Mouse (Mus musculus) ES-E14 (cell line): ENCODE results near the gene Ctnna3.

Experiments
- MAFK ChIP-seq: IDR thresholded peaks from 2 replicates; pipeline ENCODE4 v1.6.1; 2014; ENCODE audit warnings: mild to moderate bottlenecking, low read depth, low read length, inconsistent platforms; ENCODE audit not compliant: insufficient read depth
- ZC3H11A ChIP-seq: IDR thresholded peaks from 2 replicates; pipeline ENCODE4 v1.6.1; 2012; ENCODE audit warnings: low read depth, mild to moderate bottlenecking, inconsistent platforms, low read length, borderline replicate concordance
- ZNF384 ChIP-seq: IDR thresholded peaks from 2 replicates; pipeline ENCODE4 v1.6.1; 2012; ENCODE audit warnings: low read depth, low read length, inconsistent platforms

DNA sequence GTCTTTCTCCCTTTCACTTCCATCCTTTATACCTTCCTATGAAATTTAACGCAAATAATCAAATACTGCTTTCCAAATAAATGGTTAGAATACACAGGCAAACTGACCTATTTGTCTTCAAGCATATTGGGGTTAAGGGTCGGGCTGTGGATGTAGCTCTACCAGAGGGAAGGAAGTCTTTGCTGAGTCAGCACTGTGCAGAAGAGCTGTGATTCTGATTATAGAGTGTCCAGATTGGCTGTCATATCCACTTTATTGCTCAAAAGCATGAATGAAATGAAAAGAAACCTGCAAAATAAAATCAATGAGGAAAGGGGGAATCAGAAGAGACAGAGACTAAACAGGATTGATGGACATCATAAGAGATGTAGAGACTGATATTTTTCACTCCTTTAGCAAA lies 1280.1 kb downstream of the Ctnna3 start:
- TF ChIP-seq MAFK: peak; percentile 74; the same call in 1 of the 2 replicates
- no peak for TF ChIP-seq ZNF384
- TF ChIP-seq ZC3H11A: no peak
